Mouse (Mus musculus): ENCODE results near the gene Mafg. TPM values are rescaled to one million over a fixed set of nuclear protein-coding genes. Genes with fewer than 3 reads are reported as not detected.
A peak's percentile ranks its signal among the peaks of the same experiment; 100 is the strongest.
"Not testable (repeated sequence)": the region's sequence is repeated elsewhere in the genome, so short reads cannot be mapped to it uniquely, and the experiment has no call there.

Mafg gene
- 54.6 TPM for polyA plus RNA-seq (2021)

- CTCF ChIA-PET: interaction anchor here (0.7 to 1.2 kb wide), 2 partner anchors 10 to 143 kb away, joined by 3 read pairs; no protein-coding TSS in a partner anchor
- ATAC-seq: peak; percentile 42
- in situ Hi-C loops (cut with MboI; ENCODE audit: low pct_unique_long_range_greater_than_20kb): no loop called here
- POLR2A ChIA-PET: interaction anchor here (0.9 to 1.6 kb wide), 3 partner anchors 9 to 18 kb away, joined by 3 to 8 read pairs (median 3); partner anchors contain the start of gene Pycr1
- H3K27me3 ChIP-seq: no peaks in the 10 kb centered on the region
- no peak for TF ChIP-seq CTCF (IDR thresholded peaks at IDR 0.05)
- DNase-seq (ENCODE audit: low read depth, low spot score): no peak
Measured at GRCm38 (mm10) chr11:120633520-120634343, at the start of gene Mafg. TSS of gene Mafg (minus strand) at chr11:120633600.

GRCm38 (mm10) chr11:120682683-120683082 is 49.3 kb upstream of the Mafg start:
- ATAC-seq (no peak), DNase-seq (ENCODE audit: low read depth, low spot score) (no peak)
- POLR2A ChIA-PET: no interaction called here
- in situ Hi-C loops (cut with MboI; ENCODE audit: low pct_unique_long_range_greater_than_20kb): no loop called here
- CTCF ChIA-PET: no interaction called here
- H3K27me3 ChIP-seq: no peaks in the 10 kb centered on the region
- TF ChIP-seq CTCF (IDR thresholded peaks at IDR 0.05): no peak

- in situ Hi-C loops (cut with MboI; ENCODE audit: low pct_unique_long_range_greater_than_20kb): no loop called here
- no peak for DNase-seq (ENCODE audit: low read depth, low spot score)
- no peak for ATAC-seq
- no peak for TF ChIP-seq CTCF (IDR thresholded peaks at IDR 0.05)
- ChIA-PET POLR2A (no interaction called here), CTCF (interaction anchor here (0.7 kb wide), 1 partner anchor 15 kb away, joined by 3 read pairs; no protein-coding TSS in a partner anchor)
- no peaks in the 10 kb centered on the region for H3K27me3 ChIP-seq
Measured at GRCm38 (mm10) chr11:120679909-120680308, 46.5 kb upstream of the Mafg start.

GRCm38 (mm10) chr11:120676951-120677350 is 43.6 kb upstream of the Mafg start:
- CTCF ChIA-PET: interaction anchor here (0.7 to 1.0 kb wide), 3 partner anchors 13 to 22 kb away, joined by 3 read pairs; no protein-coding TSS in a partner anchor
- TF ChIP-seq CTCF (IDR thresholded peaks at IDR 0.05): no peak
- DNase-seq (ENCODE audit: low read depth, low spot score) (no peak), ATAC-seq (no peak)
- in situ Hi-C loops (cut with MboI; ENCODE audit: low pct_unique_long_range_greater_than_20kb): no loop called here
- H3K27me3 ChIP-seq: no peaks in the 10 kb centered on the region
- POLR2A ChIA-PET: interaction anchor here (0.6 to 0.9 kb wide), 2 partner anchors 18 to 105 kb away, joined by 4 read pairs; no protein-coding TSS in a partner anchor

- H3K27me3 ChIP-seq; DNase-seq (ENCODE audit: low read depth, low spot score); ATAC-seq; in situ Hi-C loops (cut with MboI; ENCODE audit: low pct_unique_long_range_greater_than_20kb); POLR2A ChIA-PET: not testable (repeated sequence)
- CTCF ChIA-PET: interaction anchor here (1.0 kb wide), 1 partner anchor 16 kb away, joined by 3 read pairs; no protein-coding TSS in a partner anchor
Measured at GRCm38 (mm10) chr11:120675875-120676274, 42.5 kb upstream of the Mafg start.

GRCm38 (mm10) chr11:120673594-120674122 is 40.3 kb upstream of the Mafg start:
- ChIA-PET POLR2A (interaction anchor here (1.1 to 2.3 kb wide), 3 partner anchors 12 to 44 kb away, joined by 3 to 12 read pairs (median 4); no protein-coding TSS in a partner anchor), CTCF (interaction anchor here (1.3 to 1.5 kb wide), 2 partner anchors 23 to 126 kb away, joined by 3 to 4 read pairs; no protein-coding TSS in a partner anchor)
- ATAC-seq (no peak), DNase-seq (ENCODE audit: low read depth, low spot score) (no peak)
- peaks cover 4% of the 10 kb centered on the region for H3K27me3 ChIP-seq
- TF ChIP-seq CTCF (IDR thresholded peaks at IDR 0.05): no peak
- in situ Hi-C loops (cut with MboI; ENCODE audit: low pct_unique_long_range_greater_than_20kb): no loop called here

GRCm38 (mm10) chr11:120672687-120673593 is 39.5 kb upstream of the Mafg start, which contains the start of gene Aspscr1:
TSS of gene Aspscr1 (plus strand) at chr11:120672973.
- no peak for DNase-seq (ENCODE audit: low read depth, low spot score)
- ATAC-seq: peak; percentile 81
- POLR2A ChIA-PET: interaction anchor here (1.3 to 2.3 kb wide), 2 partner anchors 26 to 84 kb away, joined by 3 to 12 read pairs; no protein-coding TSS in a partner anchor
- CTCF ChIA-PET: interaction anchor here (1.5 kb wide), 1 partner anchor 24 kb away, joined by 4 read pairs; no protein-coding TSS in a partner anchor
- TF ChIP-seq CTCF (IDR thresholded peaks at IDR 0.05): no peak
- in situ Hi-C loops (cut with MboI; ENCODE audit: low pct_unique_long_range_greater_than_20kb): no loop called here
- peaks cover 8% of the 10 kb centered on the region for H3K27me3 ChIP-seq

- DNase-seq (ENCODE audit: low read depth, low spot score): no peak
- in situ Hi-C loops (cut with MboI; ENCODE audit: low pct_unique_long_range_greater_than_20kb): no loop called here
- no peak for ATAC-seq
- ChIA-PET POLR2A (no interaction called here), CTCF (interaction anchor here (1.4 to 1.7 kb wide), 3 partner anchors 11 to 45 kb away, joined by 3 to 7 read pairs (median 4); no protein-coding TSS in a partner anchor)
- TF ChIP-seq CTCF (IDR thresholded peaks at IDR 0.05): no peak
- H3K27me3 ChIP-seq: peaks cover 46% of the 10 kb centered on the region
Measured at GRCm38 (mm10) chr11:120666617-120667016, 33.2 kb upstream of the Mafg start.

- no peak for DNase-seq (ENCODE audit: low read depth, low spot score)
- in situ Hi-C loops (cut with MboI; ENCODE audit: low pct_unique_long_range_greater_than_20kb): no loop called here
- peaks cover 55% of the 10 kb centered on the region for H3K27me3 ChIP-seq
- no peak for TF ChIP-seq CTCF (IDR thresholded peaks at IDR 0.05)
- POLR2A ChIA-PET: no interaction called here
- no peak for ATAC-seq
- CTCF ChIA-PET: interaction anchor here (1.3 to 1.7 kb wide), 5 partner anchors 12 to 46 kb away, joined by 3 to 7 read pairs (median 3); no protein-coding TSS in a partner anchor
Measured at GRCm38 (mm10) chr11:120665406-120665805, 32.0 kb upstream of the Mafg start.

- ChIA-PET CTCF (no interaction called here), POLR2A (no interaction called here)
- in situ Hi-C loops (cut with MboI; ENCODE audit: low pct_unique_long_range_greater_than_20kb): no loop called here
- DNase-seq (ENCODE audit: low read depth, low spot score) (no peak), ATAC-seq (no peak)
- peaks cover 66% of the 10 kb centered on the region for H3K27me3 ChIP-seq
- no peak for TF ChIP-seq CTCF (IDR thresholded peaks at IDR 0.05)
Measured at GRCm38 (mm10) chr11:120663714-120664113, 30.3 kb upstream of the Mafg start.

Measured in Patski (cell line).